Mouse (Mus musculus): ENCODE data around the gene Sec24a.
"Not testable (repeated sequence)": the region's sequence is repeated elsewhere in the genome, so short reads cannot be mapped to it uniquely, and the experiment has no call there.

Sec24a gene

DNA sequence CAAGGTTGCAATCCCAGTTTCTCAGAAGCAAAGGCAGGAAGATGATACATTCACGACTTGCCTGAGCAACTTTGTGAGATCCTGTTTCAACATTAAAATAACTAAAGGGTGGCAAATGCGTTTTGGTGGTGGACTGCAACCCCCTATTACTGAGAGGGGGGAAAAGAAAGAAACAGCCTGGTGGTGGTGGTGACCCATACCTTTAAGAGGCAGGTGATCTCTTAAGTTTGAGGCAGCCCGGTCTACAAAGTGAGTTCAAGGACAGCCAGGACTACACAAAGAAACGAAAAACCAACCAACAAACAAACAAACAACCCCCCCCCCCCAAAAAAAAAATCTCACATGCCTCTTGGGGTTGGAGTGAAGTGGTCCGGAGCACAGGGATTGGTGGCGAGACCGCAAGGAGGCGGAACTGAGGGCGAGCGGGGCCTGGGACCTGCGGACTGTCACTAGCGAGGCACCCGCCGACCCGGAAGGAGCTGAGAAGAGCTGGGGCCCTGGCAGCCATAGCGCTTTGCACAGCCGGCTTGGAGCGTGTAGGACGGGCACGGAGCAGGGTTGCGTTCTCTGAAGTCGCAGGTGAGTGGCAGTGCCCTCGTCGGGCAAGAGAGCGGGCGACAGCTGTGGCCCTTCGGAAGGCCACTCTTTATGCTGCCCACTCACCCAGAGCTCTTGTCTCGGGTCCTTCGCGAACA lies at the start of gene Sec24a, which contains the start of gene Sar1b:
TSS of gene Sec24a (minus strand) at position 422 of the 695 bp plus-strand sequence.
TSS of gene Sar1b (plus strand) at position 475 of the 695 bp plus-strand sequence.
- DNase-seq, result peak; percentile 89 to 91

DNA sequence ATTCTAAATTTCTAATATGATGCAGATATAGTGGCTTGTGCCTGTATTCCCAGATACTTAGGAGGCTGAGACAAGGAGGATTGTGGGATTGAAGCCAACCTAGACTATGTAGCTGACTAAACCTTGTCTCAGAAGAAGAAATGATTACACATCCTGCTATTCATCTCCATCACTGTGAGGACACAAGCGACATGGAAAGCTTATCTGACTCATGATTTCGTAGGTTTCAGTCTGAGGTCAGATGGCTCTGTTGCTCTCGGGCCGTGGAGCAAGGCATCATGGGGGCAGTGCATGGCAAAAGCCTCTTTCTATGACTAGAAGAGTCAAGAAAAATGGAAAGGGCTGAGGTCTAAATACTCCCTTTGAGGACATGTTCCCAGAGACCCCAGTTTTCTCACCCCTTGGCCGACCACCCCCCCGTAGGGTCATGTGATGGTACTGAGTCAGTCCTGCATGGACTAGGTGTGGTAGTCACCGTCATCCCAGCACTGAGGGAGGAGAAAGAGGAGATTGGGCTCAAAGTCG lies 48.6 kb upstream of the Sec24a start:
- peak in 1 of 2 experiments; percentile 17 for DNase-seq

DNA sequence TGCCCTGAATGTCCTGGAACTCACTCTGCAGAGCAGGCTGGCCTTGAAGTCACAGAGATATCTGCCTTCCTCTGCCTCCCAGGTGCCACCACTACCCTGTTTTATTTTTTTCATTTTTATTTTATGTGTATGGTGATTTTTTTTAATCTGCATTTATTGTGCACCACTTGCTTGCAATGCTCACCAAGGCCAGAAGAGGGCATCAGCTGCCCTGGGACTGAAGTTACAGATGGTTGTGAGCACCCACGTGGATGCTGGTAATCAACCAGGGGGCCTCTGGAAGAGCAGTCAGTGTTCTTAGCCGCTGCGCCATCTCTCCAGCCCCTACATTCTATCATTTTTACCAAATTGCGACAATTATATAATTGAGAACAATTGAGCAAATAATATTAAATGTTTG lies 47.8 kb upstream of the Sec24a start:
- DNase-seq, result peak in 1 of 2 experiments; percentile 16

DNA sequence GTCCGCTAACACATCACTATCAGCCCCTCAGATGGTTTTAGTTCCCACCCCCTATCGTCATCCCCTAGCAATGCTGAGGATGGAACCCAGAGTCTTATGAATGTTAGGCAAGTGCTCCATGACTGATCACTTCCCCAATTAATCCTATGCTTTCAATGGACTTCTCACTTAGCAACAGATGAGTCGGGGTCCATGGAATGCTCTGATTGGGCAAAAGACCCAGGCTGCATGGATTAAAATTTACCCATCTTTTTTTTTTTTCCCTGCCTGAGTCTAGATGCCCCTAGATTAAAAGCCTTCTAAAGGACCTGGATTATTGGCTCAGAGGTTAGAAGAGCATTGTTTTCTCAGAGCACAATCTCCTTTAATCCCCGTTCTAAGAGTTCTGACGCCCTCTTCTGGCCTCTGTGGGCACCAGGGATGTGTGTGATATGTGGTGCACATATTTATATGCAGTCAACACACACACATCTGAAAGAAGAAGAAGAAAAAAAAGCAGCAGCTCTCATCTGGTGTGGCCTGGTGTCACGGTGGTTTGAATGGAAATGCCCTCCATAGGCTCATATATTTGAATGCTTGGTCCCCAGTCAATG lies 46.3 kb upstream of the Sec24a start:
- peak; percentile 21 to 67 for DNase-seq

DNA sequence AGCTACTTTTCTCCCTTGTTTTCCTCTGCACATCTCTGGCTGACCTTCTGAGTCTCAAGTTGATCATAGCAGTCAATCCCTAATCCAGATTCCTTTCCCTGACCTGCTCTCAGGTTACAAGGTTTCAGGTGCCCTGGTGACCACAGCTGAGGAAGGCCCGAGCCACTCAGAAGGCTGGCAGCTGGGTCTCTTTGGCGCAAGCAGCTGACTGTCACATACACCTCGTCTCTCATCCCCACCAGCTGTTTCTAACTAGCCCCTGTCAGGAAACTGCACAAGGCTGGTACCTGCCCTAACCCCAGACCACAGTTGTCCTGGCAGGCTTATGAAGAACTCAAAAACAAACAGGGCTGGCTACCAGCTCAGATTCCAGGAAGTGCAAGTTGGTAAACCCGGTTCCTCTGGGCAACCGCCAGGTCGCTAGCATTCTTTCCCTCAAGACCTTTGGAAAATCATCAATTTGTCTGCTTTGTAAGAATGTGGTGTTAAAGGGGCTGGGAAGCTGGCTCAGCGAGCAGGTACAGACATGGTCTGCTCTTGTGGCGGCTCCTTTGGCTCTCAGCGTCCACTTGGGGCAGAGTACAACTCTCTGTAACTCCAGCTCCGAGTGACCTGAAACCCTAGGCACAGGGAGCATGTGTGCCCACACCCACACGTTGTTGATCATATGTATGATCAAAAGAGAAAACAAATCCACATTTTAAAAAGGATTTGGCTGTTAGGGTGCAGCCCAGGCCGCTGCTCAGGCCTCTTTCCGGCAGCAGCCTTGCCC lies 43.9 kb upstream of the Sec24a start:
- no peak for DNase-seq

DNA sequence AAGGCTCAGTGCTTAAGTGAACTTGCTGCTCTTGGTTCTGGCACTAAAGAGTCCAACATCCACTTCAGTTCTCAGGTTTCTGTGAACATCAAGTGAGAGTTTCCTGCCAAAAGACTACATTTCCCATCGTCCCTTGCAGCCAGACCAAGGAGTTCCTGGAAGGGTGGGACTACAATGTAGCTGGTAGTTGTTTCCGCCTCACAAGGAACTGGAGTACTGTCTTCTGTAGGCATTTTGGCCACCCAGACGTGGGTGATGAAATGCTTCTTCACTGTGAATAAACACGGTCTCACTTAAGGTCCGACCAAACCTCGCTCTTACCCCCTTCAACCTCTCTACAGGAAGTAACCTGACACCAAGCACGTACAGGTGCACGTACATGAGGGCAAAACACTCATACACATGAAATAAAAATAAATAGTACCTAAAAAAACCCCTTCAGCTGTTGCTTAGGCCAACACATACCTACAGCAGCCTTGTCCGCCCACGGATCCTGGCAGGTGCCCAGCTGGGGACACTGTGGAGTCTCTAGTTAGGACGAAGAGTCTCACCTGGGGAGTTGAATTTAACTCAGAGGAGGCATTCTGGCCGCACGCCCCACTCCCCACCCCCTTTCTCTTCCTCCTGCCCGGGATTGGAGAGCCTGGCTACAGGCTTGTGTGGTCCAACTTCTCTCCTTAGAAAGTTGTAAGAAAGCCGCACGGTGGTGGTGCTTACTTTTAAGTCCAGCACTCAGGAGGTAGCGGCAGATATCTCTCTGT lies 42.0 kb upstream of the Sec24a start:
- DNase-seq, result peak; percentile 83 to 86

DNA sequence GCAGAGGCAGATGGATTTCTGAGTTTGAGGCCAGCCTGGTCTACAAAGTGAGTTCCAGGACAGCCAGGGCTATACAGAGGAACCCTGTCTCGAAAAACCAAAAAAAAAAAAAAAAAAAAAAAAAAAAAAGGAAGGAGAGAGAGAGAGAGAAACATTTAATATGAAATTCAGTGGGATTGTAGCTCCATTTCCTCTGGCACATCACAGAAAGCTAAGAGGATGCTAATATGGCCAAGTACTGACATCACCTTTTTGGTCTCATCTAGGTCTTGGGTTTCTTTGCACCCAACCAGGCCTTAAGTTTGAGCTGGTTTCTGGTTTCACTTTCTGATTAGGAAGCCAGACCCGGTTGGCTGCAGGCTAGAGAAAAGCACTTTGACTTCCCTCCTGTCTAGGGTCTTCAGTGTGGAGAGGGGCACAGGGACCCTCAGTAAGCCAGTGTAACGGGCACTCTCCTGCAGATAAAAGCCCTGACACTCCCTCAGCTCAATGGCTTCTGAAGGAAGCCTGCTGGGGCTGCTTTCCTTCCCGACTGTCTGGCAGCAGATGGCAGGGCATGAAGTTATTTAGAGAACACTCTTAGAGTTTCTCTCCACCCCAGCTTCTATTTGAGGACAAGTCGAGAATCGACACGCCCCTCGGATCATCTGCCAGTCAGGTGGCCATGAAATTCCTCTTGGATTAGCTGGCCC lies 37.3 kb upstream of the Sec24a start:
- peak in 1 of 2 experiments; percentile 50 for DNase-seq

DNA sequence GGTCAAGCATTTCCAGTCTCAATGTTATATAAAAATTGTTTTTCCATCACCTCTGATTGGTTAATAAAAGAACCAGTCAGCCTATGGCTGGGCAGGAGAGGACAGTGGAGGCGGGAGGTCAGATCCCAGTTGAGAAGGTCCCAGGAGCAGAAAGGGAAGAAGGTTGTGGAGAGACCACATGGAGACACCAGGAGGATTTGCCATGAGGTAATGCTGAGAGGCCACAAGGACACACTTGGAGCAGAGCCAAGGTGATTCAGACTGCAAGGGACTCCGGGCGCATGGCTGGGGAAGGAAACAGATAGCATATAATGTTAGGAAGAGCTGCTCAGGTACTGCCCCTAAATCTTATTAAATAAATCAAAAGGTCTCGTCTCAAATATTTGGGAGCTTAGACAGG lies 32.8 kb upstream of the Sec24a start:
- no peak for DNase-seq

DNA sequence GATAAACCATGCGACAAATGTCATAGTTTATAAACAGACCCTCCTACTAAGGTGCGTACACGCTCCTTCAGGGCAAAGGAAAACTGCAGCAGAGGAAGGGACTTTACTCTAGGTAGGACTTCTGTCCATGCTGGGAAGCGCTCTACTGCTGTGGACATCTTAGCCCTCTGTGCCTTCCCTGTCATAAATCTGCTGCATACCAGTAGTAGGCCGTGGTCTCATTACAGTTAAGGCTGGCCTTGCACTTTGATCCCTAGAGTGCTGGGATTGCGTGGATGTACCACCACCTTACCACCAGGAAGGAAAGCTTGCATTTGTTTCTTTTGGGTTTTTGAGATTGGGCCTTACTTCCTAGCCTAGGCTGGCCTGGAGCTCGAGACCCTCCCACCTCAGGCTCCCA lies 27.2 kb upstream of the Sec24a start:
- no peak for DNase-seq

DNA sequence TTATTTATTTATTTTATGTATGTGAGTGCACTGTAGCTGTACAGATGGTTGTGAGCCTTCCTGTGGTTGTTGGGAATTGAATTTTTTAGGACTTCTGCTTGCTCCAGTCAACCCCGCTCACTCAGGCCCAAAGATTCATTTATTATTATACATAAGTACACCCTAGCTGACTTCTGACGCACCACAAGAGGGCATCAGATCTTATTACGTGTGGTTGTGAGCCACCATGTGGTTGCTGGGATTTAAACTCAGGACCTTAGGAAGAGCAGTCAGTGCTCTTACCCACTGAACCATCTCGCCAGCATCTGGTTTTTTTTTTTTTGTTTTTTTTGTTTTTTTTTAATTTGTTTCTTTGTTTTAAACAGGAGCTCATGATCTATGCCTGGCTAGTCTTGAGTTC lies 26.3 kb upstream of the Sec24a start:
- not testable (repeated sequence) for DNase-seq

DNA sequence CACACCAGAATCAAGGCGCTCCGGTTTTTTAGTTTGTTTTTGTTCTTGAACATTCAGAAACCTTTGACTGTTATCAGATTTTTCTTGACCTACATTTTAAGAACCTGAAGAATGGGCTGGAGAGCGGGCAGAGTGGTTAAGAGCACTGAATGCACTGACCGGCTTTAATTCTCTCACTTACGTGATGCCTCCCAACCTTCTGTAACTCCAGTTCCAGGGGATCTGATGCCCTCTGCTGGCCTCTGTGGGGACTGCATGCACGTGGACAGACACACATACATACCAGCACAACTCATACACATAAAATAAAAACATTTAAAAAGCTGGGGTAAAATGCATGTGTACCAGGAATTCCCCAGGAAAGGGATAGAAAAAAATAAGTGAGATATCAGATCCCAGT lies 22.5 kb upstream of the Sec24a start:
- peak; percentile 63 to 77 for DNase-seq

DNA sequence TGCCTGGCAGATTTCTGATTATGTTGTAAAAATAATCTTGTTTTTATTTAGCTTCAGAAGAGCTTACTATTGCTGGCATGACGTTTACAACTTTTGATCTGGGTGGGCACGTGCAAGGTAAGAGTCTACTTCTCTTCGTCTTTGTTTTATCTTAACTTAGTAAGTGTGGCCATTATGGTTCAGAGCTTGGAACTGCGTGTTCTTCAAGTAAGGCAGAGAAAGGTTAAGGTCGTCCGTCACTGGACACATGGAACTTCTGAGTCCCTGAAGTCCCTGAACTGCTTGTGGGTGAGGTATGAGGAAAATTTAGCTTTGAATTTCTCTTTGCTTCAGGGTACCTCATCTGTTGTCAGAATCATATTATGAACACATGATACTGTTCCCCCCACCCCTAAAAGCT lies 19.3 kb upstream of the Sec24a start:
- DNase-seq, result no peak

DNA sequence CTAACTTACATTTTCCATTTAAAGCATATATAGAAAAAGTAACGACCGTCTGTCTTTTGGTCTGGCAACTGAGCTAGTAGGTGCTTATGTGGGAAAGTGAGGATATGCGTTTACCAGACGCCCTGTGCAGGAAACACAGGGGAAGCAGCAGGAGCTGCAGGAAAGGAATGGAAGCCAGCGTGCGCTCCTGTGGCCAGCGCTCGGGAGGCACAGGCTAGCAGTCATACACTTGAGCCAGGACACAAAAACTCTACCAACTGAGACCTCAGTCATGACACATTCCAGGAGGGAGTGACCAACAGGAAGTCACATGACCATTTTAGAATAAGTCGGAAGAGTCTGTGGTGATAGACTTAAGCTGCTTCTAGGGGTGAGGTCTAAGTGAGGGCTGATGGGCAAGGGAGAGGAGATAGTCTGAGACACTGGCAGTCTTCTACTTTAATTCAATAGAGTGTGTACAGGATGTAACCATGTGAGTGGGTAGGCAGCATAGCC lies 17.4 kb upstream of the Sec24a start:
- no peak for DNase-seq

DNA sequence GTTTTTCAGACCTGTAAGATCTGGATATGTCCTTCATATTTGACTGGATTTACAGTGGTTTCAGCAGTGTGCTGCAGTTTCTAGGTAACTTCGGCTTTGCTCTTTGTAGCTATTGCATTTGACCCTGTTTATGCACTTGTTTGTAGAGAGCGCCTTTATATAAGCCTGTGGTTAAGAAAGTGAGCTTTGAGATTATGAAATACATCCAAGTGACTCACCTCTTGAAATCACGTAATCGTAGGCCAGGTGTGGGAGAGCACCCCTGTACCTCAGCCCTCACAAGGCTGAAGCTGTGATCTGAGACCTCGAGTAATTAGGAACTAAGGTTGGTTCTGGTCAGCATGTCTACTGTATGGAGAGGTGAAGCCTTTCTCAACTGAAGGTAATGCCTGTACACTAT lies 14.0 kb upstream of the Sec24a start:
- DNase-seq, result no peak

DNA sequence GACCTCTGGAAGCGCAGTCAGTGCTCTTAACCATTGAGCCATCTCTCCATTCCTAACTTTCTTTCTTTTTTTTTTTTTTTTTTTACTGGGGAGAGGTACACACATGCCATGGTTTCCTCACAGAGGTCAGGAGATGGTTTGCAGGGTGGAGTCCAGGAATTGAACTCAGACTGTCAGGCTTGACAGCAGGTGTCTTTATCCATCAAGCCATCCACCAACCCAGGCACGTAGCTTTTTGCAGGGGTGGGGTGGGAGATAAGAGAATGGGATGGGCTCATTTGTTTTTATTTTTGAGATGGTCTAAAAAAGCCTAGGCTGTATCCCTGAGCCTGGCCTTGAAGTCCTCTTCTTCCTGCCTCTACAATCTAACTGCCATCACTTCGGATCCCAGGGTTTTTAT lies 12.1 kb upstream of the Sec24a start:
- DNase-seq, result no peak

DNA sequence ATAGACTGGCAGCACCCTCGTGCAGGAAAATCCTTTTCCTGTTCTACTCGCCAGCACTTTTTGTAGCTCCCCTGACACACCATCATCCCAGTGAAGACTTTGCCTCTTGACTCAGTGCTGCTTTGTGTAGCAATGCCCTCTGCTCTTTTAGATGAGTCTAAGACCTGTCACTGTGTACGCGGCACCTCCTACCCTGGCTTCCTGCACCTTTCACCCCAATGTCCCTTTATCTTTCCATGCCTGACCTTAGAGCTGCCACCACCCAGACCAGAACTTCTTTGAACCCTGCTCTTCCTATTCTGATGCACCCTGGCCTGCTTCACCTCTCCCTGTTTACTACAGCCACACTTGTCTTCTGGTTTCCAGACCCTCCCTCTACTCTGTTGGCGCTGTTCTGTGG lies 4.9 kb upstream of the Sec24a start:
- no peak for DNase-seq

DNA sequence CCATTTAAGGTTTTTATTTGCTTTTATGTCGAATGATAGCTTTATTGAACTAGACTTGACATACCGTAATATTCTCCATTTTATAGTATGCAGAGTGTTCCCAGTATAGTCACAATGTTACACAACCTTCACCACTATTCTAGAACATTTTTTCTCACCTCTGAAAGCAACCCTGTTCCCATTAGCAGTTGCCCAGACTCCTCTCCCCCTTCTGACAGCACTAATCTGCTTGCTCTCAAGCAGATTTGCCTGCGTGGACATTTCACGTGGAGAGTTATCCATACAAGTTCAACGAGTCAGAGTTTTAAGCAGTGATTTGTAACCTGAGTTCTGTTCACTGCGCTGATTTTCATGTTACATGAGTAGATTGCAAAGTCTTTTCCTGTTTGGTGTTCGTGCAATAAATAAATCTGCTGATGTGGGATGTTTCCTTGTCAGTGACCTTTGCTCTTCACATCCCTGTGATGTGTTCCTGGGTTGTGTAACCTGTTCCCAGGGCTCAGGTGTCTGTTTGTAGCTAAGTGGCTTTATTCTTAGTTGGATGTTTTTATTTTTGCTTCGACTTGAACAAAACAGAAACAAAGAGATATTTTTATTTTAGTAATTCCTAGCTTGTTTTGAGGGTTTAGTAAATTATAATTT lies 4.3 kb upstream of the Sec24a start:
- DNase-seq, result no peak

DNA sequence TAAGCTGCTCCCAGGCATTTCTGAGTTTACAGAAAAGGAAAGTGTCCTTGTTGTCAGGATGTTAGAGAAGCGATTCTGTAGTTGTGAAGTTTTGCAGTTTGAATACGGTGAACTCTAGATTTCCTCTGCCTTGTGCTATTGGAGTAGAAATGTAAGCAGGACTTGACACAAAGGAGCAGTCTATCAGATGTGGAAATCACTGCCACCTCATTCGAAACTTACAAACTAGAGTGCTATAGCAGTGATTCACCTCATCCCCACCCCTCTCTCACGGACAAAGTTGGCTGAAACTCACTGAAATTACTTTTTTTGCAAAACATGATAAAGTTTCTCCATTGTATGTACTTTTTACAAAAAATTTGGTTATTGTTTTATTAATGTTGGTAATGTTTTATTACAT lies 1.4 kb upstream of the Sec24a start:
- no peak for DNase-seq

DNA sequence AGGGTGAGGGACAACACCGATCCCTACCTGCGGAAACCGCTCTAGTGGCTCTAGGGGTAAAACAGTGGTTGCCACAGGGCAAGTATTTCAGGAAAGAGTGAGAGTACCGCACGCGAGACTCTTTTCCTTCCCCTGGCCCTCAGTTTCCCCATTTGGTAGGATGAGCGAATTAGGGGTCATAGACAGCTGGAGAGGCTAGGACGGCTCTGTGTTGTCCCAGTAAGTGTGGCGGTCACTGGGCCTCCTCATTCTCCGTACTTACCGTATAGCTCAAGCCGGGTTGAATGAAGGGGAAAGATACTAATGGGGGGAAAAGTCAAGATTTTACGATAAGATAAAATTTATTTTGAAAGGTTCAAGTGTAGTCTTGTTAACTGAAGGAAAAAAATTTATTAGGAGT lies 521 bp upstream of the Sec24a start:
- DNase-seq, result no peak

DNA sequence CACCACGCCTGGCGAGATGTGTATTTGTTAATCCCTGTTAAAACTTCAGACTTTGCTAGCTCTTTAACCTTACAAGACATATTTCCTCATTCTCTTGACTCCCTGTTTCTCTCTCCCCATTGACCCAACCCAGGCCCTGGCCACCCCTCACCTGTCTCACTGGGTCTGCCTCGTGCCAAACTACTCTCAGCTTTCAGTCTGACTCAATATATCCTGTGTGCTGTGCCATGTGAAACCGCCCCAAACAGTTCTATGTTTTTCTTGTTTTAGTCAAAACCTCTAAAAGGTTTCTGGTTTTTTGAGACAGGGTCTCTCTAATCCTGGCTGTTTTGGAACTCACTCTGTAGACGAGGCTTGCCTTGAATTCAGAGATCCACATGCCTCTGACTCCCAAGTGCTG lies 2.2 kb downstream of the Sec24a start:
- no peak for DNase-seq

DNA sequence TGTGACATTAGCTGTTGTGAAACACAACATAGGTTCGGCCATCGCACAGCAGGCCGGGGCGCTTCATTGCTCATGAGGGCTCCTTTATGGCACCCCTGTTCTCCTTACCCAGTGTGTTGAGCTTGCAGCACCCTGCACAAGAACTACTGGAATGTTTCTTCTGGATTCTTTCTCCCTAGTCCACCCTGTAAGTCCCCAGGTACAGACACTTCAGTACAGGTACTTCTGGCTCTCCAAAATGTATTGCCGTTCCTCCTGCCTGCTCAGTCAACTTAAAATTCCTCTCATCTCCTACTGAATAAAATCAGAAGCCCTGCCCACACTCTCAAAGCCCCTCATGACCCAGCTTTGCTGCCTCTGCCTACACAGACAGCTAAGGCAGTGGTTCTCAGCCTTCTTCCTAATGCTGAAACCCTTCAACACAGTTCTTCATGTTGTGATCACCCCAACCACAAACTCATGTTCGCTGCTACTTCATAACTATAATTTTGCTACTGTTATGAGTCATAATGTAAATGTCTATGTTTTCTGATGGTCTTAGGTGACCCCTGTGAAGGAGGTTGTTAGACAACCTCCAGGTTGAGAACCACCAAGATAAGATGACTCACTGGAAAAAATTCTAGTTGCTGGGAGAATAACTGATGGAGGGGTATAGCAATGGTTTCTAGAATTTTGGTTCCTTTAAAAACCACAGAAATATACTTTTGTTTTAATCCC lies 3.3 kb downstream of the Sec24a start:
- peak; percentile 13 to 36 for DNase-seq
